Mouse (Mus musculus): ENCODE measurements around the gene Krt77. TPM values are rescaled to one million over a fixed set of nuclear protein-coding genes. Genes with fewer than 3 reads are reported as not detected.

The Krt77 gene
- total and polyA plus RNA-seq, 2 experiments from 2014 or later = 2.1 to 7.7 TPM

DNA sequence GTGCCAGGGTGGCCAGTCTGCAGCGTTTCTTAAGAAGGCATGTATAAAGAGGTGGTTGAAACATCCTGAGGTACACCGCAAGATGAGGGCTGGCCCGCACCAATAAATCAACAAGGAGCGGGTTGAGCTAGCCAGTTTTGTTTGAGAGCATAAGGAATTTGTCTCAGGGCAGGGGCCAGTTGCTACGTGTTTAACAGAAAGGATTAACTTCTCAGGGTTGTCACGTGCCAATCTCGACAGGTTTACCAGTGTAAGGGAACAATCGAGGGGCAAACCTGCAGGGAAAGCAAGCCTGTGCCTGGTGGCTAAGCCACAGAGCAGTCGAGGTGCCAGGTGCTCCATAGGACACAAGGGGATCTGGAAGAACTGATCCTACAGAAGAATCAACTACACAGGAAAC lies 26.3 kb downstream of the Krt77 start:
- 60% methylated on average over 9 of the region's 9 CpGs for WGBS
- Histone ChIP-seq H3K4me3 (ENCODE audit: low read depth, low read length) (no peak overlapping the region), H3K27me3 (ENCODE audit: insufficient read depth, low read length) (no peaks in the 10 kb centered on the region), H3K4me2 (ENCODE audit: low read depth) (no peak overlapping the region), H3K9me3 (ENCODE audit: low read length) (no peaks in the 10 kb centered on the region), H3K36me3 (ENCODE audit: insufficient read depth) (no peaks in the 10 kb centered on the region), H3K4me1 (ENCODE audit: insufficient read depth) (peaks cover 9% of the 10 kb centered on the region; the same call in 1 of the 2 replicates), H3K9ac (no peak overlapping the region), H3K27ac (ENCODE audit: low read depth, low read length) (no peak overlapping the region)
- ATAC-seq = no peak
- no peak for DNase-seq
- TF ChIP-seq CTCF (IDR thresholded peaks at IDR 0.05; ENCODE audit: low read depth) = no peak

DNA sequence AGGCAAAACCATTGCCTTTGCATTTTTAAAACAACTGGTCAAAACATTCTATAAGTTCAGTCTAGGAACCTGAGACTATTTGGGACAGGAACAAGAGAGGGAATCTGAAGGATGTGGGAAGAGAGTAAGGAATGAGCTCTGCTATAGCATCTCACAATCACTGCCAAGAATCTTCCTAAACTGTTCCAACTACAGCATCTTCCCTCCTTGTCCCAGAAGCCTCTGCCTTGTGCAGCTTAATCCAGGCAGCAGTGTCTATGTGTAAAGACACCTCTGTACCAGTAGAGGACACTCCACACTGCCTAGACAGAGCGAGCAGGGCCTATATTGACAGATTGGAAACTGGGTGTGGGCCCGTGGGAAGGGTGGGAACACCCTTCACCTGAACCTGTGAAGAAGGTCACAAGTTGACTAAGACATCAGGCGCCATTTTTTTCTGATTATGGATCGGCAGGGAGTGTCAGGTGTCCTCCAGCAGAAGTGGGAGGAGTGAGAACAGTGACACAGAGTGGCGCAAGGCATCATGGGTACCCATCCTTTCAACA lies 34.6 kb downstream of the Krt77 start:
- Histone ChIP-seq H3K36me3 (ENCODE audit: insufficient read depth) (no peaks in the 10 kb centered on the region), H3K9me3 (ENCODE audit: low read length) (no peaks in the 10 kb centered on the region), H3K27ac (ENCODE audit: low read depth, low read length) (no peak overlapping the region), H3K4me2 (ENCODE audit: low read depth) (no peak overlapping the region), H3K9ac (no peak overlapping the region), H3K27me3 (ENCODE audit: insufficient read depth, low read length) (no peaks in the 10 kb centered on the region), H3K4me3 (ENCODE audit: low read depth, low read length) (no peak overlapping the region), H3K4me1 (ENCODE audit: insufficient read depth) (no peaks in the 10 kb centered on the region)
- no peak for DNase-seq
- peak; percentile 13; the same call in 1 of the 2 replicates for TF ChIP-seq CTCF (IDR thresholded peaks at IDR 0.05; ENCODE audit: low read depth)
- 64% methylated on average over 5 of the region's 5 CpGs for WGBS
- no peak for ATAC-seq

DNA sequence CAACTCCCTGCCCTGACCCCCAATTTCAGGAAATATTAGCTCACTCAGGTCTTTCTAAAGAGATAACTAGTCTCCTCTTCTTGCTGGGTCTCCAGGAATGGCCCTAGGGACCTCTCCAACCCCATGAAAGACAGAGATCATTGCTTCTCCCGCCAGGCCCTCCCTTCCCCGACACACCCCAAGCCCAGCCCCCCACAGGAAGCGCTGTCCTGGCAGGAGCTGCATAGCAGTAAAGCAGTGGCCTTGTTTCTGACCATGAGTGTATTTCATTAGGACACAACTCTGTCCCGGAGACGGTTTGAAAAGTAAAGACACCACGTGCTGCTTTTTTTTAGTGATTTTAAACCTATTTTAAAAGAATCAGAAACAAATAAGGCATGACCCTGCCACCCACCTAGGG lies 36.4 kb downstream of the Krt77 start:
- no peaks in the 10 kb centered on the region for H3K36me3 ChIP-seq (ENCODE audit: insufficient read depth)
- no peak overlapping the region for H3K4me3 ChIP-seq (ENCODE audit: low read depth, low read length)
- DNase-seq = no peak
- no peak overlapping the region for H3K27ac ChIP-seq (ENCODE audit: low read depth, low read length)
- 59% methylated on average over 6 of the region's 6 CpGs for WGBS
- no peak overlapping the region for H3K9ac ChIP-seq
- no peak for ATAC-seq
- H3K27me3 ChIP-seq (ENCODE audit: insufficient read depth, low read length) = no peaks in the 10 kb centered on the region
- H3K9me3 ChIP-seq (ENCODE audit: low read length) = no peaks in the 10 kb centered on the region
- no peak for TF ChIP-seq CTCF (IDR thresholded peaks at IDR 0.05; ENCODE audit: low read depth)
- no peak overlapping the region for H3K4me2 ChIP-seq (ENCODE audit: low read depth)
- no peaks in the 10 kb centered on the region for H3K4me1 ChIP-seq (ENCODE audit: insufficient read depth)

DNA sequence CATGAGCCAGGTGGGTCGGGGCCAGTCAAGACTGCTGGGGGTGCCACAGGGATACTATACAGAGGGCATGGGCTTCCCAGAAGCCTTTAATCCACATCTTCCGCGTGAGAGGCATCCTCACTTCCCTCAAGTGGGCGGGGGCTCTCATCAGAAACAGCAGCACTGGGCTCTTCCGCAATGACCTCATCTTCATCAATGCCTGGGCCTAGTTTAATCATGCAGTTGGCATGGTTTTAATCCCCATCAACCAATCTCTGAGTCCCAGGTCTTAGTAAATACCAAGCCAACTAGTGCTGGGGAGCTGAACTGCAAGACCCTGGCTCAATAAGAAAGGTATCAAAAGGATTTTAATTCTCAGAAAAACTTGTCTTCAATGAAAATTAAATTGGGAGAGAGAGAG lies 40.1 kb downstream of the Krt77 start:
- no peak for DNase-seq
- no peak for TF ChIP-seq CTCF (IDR thresholded peaks at IDR 0.05; ENCODE audit: low read depth)
- H3K27ac ChIP-seq (ENCODE audit: low read depth, low read length) = no peak overlapping the region
- 50% methylated on average over 5 of the region's 5 CpGs for WGBS
- no peaks in the 10 kb centered on the region for H3K36me3 ChIP-seq (ENCODE audit: insufficient read depth)
- no peaks in the 10 kb centered on the region for H3K9me3 ChIP-seq (ENCODE audit: low read length)
- no peaks in the 10 kb centered on the region for H3K27me3 ChIP-seq (ENCODE audit: insufficient read depth, low read length)
- no peak overlapping the region for H3K9ac ChIP-seq
- H3K4me2 ChIP-seq (ENCODE audit: low read depth) = no peak overlapping the region
- no peak overlapping the region for H3K4me3 ChIP-seq (ENCODE audit: low read depth, low read length)
- no peak for ATAC-seq
- H3K4me1 ChIP-seq (ENCODE audit: insufficient read depth) = no peaks in the 10 kb centered on the region

DNA sequence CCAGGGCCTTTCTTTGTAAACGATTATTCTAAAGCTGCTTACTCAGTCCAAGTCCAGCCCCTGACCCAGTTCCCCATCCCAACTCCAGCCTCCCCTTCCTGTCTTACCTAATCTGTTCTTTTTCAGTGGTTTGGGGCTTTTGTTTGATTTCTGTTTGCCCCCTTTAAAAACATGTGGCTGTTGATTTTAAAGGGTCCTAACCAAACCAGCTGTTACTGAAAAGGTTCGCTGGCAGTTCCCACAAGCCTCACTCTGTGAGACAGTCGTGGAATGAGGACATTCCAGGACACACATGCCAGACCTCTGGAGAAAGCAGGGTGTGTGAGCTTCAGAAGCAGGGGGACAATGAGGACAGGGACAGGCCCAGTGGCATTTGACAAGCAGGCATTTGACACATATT lies 47.7 kb downstream of the Krt77 start:
- no peak for TF ChIP-seq CTCF (IDR thresholded peaks at IDR 0.05; ENCODE audit: low read depth)
- Histone ChIP-seq H3K27ac (ENCODE audit: low read depth, low read length) (no peak overlapping the region), H3K9ac (no peak overlapping the region), H3K4me3 (ENCODE audit: low read depth, low read length) (no peak overlapping the region), H3K36me3 (ENCODE audit: insufficient read depth) (no peaks in the 10 kb centered on the region), H3K4me1 (ENCODE audit: insufficient read depth) (no peaks in the 10 kb centered on the region), H3K27me3 (ENCODE audit: insufficient read depth, low read length) (no peaks in the 10 kb centered on the region), H3K9me3 (ENCODE audit: low read length) (no peaks in the 10 kb centered on the region), H3K4me2 (ENCODE audit: low read depth) (no peak overlapping the region)
- DNase-seq (no peak), ATAC-seq (no peak)
- 16% methylated on average over 3 of the region's 3 CpGs for WGBS

DNA sequence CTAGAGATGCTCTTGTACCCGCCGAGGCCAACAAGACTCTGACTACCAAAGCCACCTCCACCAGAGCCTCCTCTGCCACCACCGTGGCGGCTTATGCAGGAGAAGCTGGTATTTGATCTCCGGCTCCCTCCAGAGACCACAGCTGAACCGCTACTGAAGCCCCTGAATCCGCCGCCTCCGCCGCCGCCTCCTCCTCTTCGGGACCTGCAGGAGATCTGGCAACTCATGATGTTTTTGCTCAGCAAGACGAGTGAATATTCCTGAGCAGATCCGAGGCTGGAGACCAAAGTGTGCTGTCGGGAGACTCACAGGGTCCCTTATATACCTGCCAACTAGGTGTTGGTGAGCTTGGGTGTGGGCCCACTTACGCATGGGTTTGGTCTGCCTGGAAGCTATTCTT lies 51.6 kb downstream of the Krt77 start, which contains the start of gene Krt2:
Gene Krt2, minus strand, starts transcription at position 295 of the 400 bp plus-strand sequence.
- Histone ChIP-seq H3K36me3 (ENCODE audit: insufficient read depth) (no peaks in the 10 kb centered on the region), H3K4me1 (ENCODE audit: insufficient read depth) (no peaks in the 10 kb centered on the region), H3K27ac (ENCODE audit: low read depth, low read length) (no peak within 1 kb of the TSS), H3K4me2 (ENCODE audit: low read depth) (no peak within 1 kb of the TSS), H3K27me3 (ENCODE audit: insufficient read depth, low read length) (no peaks in the 10 kb centered on the region), H3K9me3 (ENCODE audit: low read length) (no peaks in the 10 kb centered on the region), H3K4me3 (ENCODE audit: low read depth, low read length) (no peak within 1 kb of the TSS), H3K9ac (no peak within 1 kb of the TSS)
- no peak for ATAC-seq
- 89% methylated on average over 16 of the region's 16 CpGs for WGBS
- DNase-seq = no peak
- TF ChIP-seq CTCF (IDR thresholded peaks at IDR 0.05; ENCODE audit: low read depth) = no peak

Small RNA genes lying within 50 kb of the gene (microRNA-seq; reads per million reads assigned to microRNA genes)
- gene Gm44356 = 0 reads per million in 2 experiments

Other genes with a start within 250 kb of the Krt77 start
- gene Gm5414, start 241.5 kb downstream of the Krt77 start, total RNA-seq (2014; rRNA removed) = not detected in 2 replicates
- gene Gm5414, start 241.5 kb downstream of the Krt77 start, polyA plus RNA-seq (2015; fragmentation: Nextera tagmentation; extraction: Ambion mirVana) = not detected in 2 replicates
- not detected in 2 replicates for gene Gm5478, start 222.3 kb downstream of the Krt77 start, total RNA-seq (2014; rRNA removed)
- gene Gm5478, start 222.3 kb downstream of the Krt77 start, polyA plus RNA-seq (2015; fragmentation: Nextera tagmentation; extraction: Ambion mirVana) = not detected in 2 replicates
- gene Krt6b, start 189.4 kb downstream of the Krt77 start, total RNA-seq (2014; rRNA removed) = not detected in 2 replicates
- gene Krt6b, start 189.4 kb downstream of the Krt77 start, polyA plus RNA-seq (2015; fragmentation: Nextera tagmentation; extraction: Ambion mirVana) = not detected in 2 replicates
- not detected in 2 replicates for gene Krt6a, start 175.4 kb downstream of the Krt77 start, total RNA-seq (2014; rRNA removed)
- gene Krt6a, start 175.4 kb downstream of the Krt77 start, polyA plus RNA-seq (2015; fragmentation: Nextera tagmentation; extraction: Ambion mirVana) = not detected in 2 replicates
- not detected in 2 replicates for gene Krt5, start 156.8 kb downstream of the Krt77 start, total RNA-seq (2014; rRNA removed)
- not detected in 2 replicates for gene Krt5, start 156.8 kb downstream of the Krt77 start, polyA plus RNA-seq (2015; fragmentation: Nextera tagmentation; extraction: Ambion mirVana)
- gene Krt71, start 126.6 kb downstream of the Krt77 start, total RNA-seq (2014; rRNA removed) = 0.08 and 0.43 TPM in 2 replicates
- not detected in 2 replicates for gene Krt71, start 126.6 kb downstream of the Krt77 start, polyA plus RNA-seq (2015; fragmentation: Nextera tagmentation; extraction: Ambion mirVana)
- not detected in 2 replicates for gene Krt72, start 83.2 kb downstream of the Krt77 start, total RNA-seq (2014; rRNA removed)
- gene Krt72, start 83.2 kb downstream of the Krt77 start, polyA plus RNA-seq (2015; fragmentation: Nextera tagmentation; extraction: Ambion mirVana) = not detected in 2 replicates
- 0.24 and 0.38 TPM in 2 replicates for gene Krt73, start 67.4 kb downstream of the Krt77 start, total RNA-seq (2014; rRNA removed)
- gene Krt73, start 67.4 kb downstream of the Krt77 start, polyA plus RNA-seq (2015; fragmentation: Nextera tagmentation; extraction: Ambion mirVana) = 0.54 and 0.69 TPM in 2 replicates
- gene Krt2, start 51.5 kb downstream of the Krt77 start, total RNA-seq (2014; rRNA removed) = 0.15 and 0.29 TPM in 2 replicates
- 0.05 and 0.11 TPM in 2 replicates for gene Krt2, start 51.5 kb downstream of the Krt77 start, polyA plus RNA-seq (2015; fragmentation: Nextera tagmentation; extraction: Ambion mirVana)
- 9.2 and 12.3 TPM in 2 replicates for gene Krt1, start 18.9 kb downstream of the Krt77 start, total RNA-seq (2014; rRNA removed)
- 18.1 and 20.9 TPM in 2 replicates for gene Krt1, start 18.9 kb downstream of the Krt77 start, polyA plus RNA-seq (2015; fragmentation: Nextera tagmentation; extraction: Ambion mirVana)
- gene Krt76, start 23.2 kb upstream of the Krt77 start, total RNA-seq (2014; rRNA removed) = not detected in 2 replicates
- gene Krt76, start 23.2 kb upstream of the Krt77 start, polyA plus RNA-seq (2015; fragmentation: Nextera tagmentation; extraction: Ambion mirVana) = not detected in 2 replicates
- gene Krt4, start 55.0 kb upstream of the Krt77 start, total RNA-seq (2014; rRNA removed) = not detected in 2 replicates
- gene Krt4, start 55.0 kb upstream of the Krt77 start, polyA plus RNA-seq (2015; fragmentation: Nextera tagmentation; extraction: Ambion mirVana) = not detected in 2 replicates
- 0.14 and 0.31 TPM in 2 replicates for gene Krt79, start 70.6 kb upstream of the Krt77 start, total RNA-seq (2014; rRNA removed)
- 0.34 and 0.44 TPM in 2 replicates for gene Krt79, start 70.6 kb upstream of the Krt77 start, polyA plus RNA-seq (2015; fragmentation: Nextera tagmentation; extraction: Ambion mirVana)
- not detected in 2 replicates for gene Krt78, start 84.6 kb upstream of the Krt77 start, total RNA-seq (2014; rRNA removed)
- not detected in 2 replicates for gene Krt78, start 84.6 kb upstream of the Krt77 start, polyA plus RNA-seq (2015; fragmentation: Nextera tagmentation; extraction: Ambion mirVana)
- 1.5 and 2.2 TPM in 2 replicates for gene Krt8, start 134.8 kb upstream of the Krt77 start, total RNA-seq (2014; rRNA removed)
- gene Krt8, start 134.8 kb upstream of the Krt77 start, polyA plus RNA-seq (2015; fragmentation: Nextera tagmentation; extraction: Ambion mirVana) = 3.1 and 3.9 TPM in 2 replicates
- 3.4 and 4.3 TPM in 2 replicates for gene Krt18, start 158.5 kb upstream of the Krt77 start, total RNA-seq (2014; rRNA removed)
- gene Krt18, start 158.5 kb upstream of the Krt77 start, polyA plus RNA-seq (2015; fragmentation: Nextera tagmentation; extraction: Ambion mirVana) = 7.0 and 9.5 TPM in 2 replicates
- gene Eif4b, start 204.1 kb upstream of the Krt77 start, total RNA-seq (2014; rRNA removed) = 187 and 194 TPM in 2 replicates
- 69.7 and 72.8 TPM in 2 replicates for gene Eif4b, start 204.1 kb upstream of the Krt77 start, polyA plus RNA-seq (2015; fragmentation: Nextera tagmentation; extraction: Ambion mirVana)
- gene Tns2, start 230.7 kb upstream of the Krt77 start, total RNA-seq (2014; rRNA removed) = 7.0 and 8.4 TPM in 2 replicates
- gene Tns2, start 230.7 kb upstream of the Krt77 start, polyA plus RNA-seq (2015; fragmentation: Nextera tagmentation; extraction: Ambion mirVana) = 2.8 and 5.0 TPM in 2 replicates